Mouse (Mus musculus): ENCODE data around the gene Pld5. TPM values are rescaled to one million over a fixed set of nuclear protein-coding genes. Genes with fewer than 3 reads are reported as not detected.

Pld5 gene
- total RNA-seq (2021): 1 to 10 TPM; 1.7 TPM
- long read RNA-seq, experiment 1, partial matches to known transcripts: 0 of 1 reads
- long read RNA-seq, experiment 1, other reads (novel, unspliced or antisense): 0 of 1 reads
- long read RNA-seq, experiment 2, partial matches to known transcripts: 0 of 3 reads
- long read RNA-seq, experiment 2, other reads (novel, unspliced or antisense): 1 of 3 reads

- Histone ChIP-seq H3K27ac (no peak within 1 kb of the TSS), H3K4me3 (peak within 1 kb of the TSS; percentile 53)
- no peak for TF ChIP-seq CTCF (conservative IDR thresholded peaks at IDR 0.05)
- no peak for DNase-seq (ENCODE audit: low spot score in 2 of 2)
These were observed at the start of gene Pld5 for GRCm38 (mm10) chr1:176274667-176275610. Pld5 (minus strand) TSS chr1:176275312.

GRCm38 (mm10) chr1:176315063-176315462, 40.0 kb upstream of the Pld5 start:
- no peak for DNase-seq (ENCODE audit: low spot score in 2 of 2)
- no peak overlapping the region for H3K4me3 ChIP-seq
- H3K27ac ChIP-seq: no peak overlapping the region
- no peak for TF ChIP-seq CTCF (conservative IDR thresholded peaks at IDR 0.05)

GRCm38 (mm10) chr1:176310174-176310573, 35.1 kb upstream of the Pld5 start:
- TF ChIP-seq CTCF (conservative IDR thresholded peaks at IDR 0.05): no peak
- no peak overlapping the region for H3K4me3 ChIP-seq
- no peak for DNase-seq (ENCODE audit: low spot score in 2 of 2)
- no peak overlapping the region for H3K27ac ChIP-seq

GRCm38 (mm10) chr1:176289396-176289795, 14.3 kb upstream of the Pld5 start:
- H3K27ac ChIP-seq: no peak overlapping the region
- no peak for TF ChIP-seq CTCF (conservative IDR thresholded peaks at IDR 0.05)
- DNase-seq (ENCODE audit: low spot score in 2 of 2): no peak
- H3K4me3 ChIP-seq: no peak overlapping the region

- DNase-seq (ENCODE audit: low spot score in 2 of 2): no peak
- Histone ChIP-seq H3K27ac (no peak overlapping the region), H3K4me3 (peak overlapping the region; percentile 53)
- no peak for TF ChIP-seq CTCF (conservative IDR thresholded peaks at IDR 0.05)
These were observed 484 bp upstream of the Pld5 start for GRCm38 (mm10) chr1:176275611-176275980.

- DNase-seq (ENCODE audit: low spot score in 2 of 2): no peak
- H3K4me3 ChIP-seq: no peak overlapping the region
These were observed 26.4 kb downstream of the Pld5 start for GRCm38 (mm10) chr1:176248717-176249030.

GRCm38 (mm10) chr1:176247885-176248716, 27.0 kb downstream of the Pld5 start:
- Histone ChIP-seq H3K4me3 (no peak overlapping the region), H3K27ac (no peak overlapping the region)
- TF ChIP-seq CTCF (conservative IDR thresholded peaks at IDR 0.05): no peak
- DNase-seq (ENCODE audit: low spot score in 2 of 2): no peak

More at GRCm38 (mm10) chr1:176248717-176249030, 26.4 kb downstream of the Pld5 start:
- H3K27ac ChIP-seq: no peak overlapping the region
- no peak for TF ChIP-seq CTCF (conservative IDR thresholded peaks at IDR 0.05)

GRCm38 (mm10) chr1:176239199-176239598, 35.9 kb downstream of the Pld5 start:
- DNase-seq (ENCODE audit: low spot score in 2 of 2): no peak
- TF ChIP-seq CTCF (conservative IDR thresholded peaks at IDR 0.05): no peak
- H3K4me3 ChIP-seq: no peak overlapping the region
- no peak overlapping the region for H3K27ac ChIP-seq

GRCm38 (mm10) chr1:176223794-176224193, 51.3 kb downstream of the Pld5 start:
- no peak for DNase-seq (ENCODE audit: low spot score in 2 of 2)
- peak overlapping the region; percentile 32 for H3K4me3 ChIP-seq
- H3K27ac ChIP-seq: no peak overlapping the region
- no peak for TF ChIP-seq CTCF (conservative IDR thresholded peaks at IDR 0.05)

- H3K4me3 ChIP-seq: peak overlapping the region; percentile 32
- TF ChIP-seq CTCF (conservative IDR thresholded peaks at IDR 0.05): peak; percentile 92
- no peak overlapping the region for H3K27ac ChIP-seq
- DNase-seq (ENCODE audit: low spot score in 2 of 2): peak; percentile 28 to 80
These were observed 51.9 kb downstream of the Pld5 start for GRCm38 (mm10) chr1:176223196-176223595.

- DNase-seq (ENCODE audit: low spot score in 2 of 2): no peak
- peak; percentile 65 for TF ChIP-seq CTCF (conservative IDR thresholded peaks at IDR 0.05)
- H3K4me3 ChIP-seq: no peak overlapping the region
- no peak overlapping the region for H3K27ac ChIP-seq
These were observed 56.9 kb downstream of the Pld5 start for GRCm38 (mm10) chr1:176218217-176218616.

- TF ChIP-seq CTCF (conservative IDR thresholded peaks at IDR 0.05): no peak
- Histone ChIP-seq H3K4me3 (peak overlapping the region; percentile 29), H3K27ac (no peak overlapping the region)
- DNase-seq (ENCODE audit: low spot score in 2 of 2): no peak
These were observed 61.4 kb downstream of the Pld5 start for GRCm38 (mm10) chr1:176213645-176214221.

Data from layer of hippocampus, adult 2 months (tissue).